Mouse (Mus musculus) lung, embryonic 16.5 days (tissue): ENCODE data around the gene Hoxc10. TPM values are rescaled to one million over a fixed set of nuclear protein-coding genes. Genes with fewer than 3 reads are reported as not detected.
A peak's percentile ranks its signal among the peaks of the same experiment; 100 is the strongest.

ENCODE experiments used
- ATAC-seq: fragments of 200-750 bp; cut with Nextera tagmentation; 2 replicates; pipeline ENCODE4 v1.8.0; 2017; ENCODE audit warnings: low read depth, mild to moderate bottlenecking, moderate library complexity
- H3K27ac ChIP-seq: fragments of 300-500 bp; sonication (generic); 2 replicates; pipeline ENCODE4 v1.5.1; 2014; ENCODE audit warnings: mild to moderate bottlenecking, control low read depth, low read length
- H3K27me3 ChIP-seq: fragments of 300-500 bp; sonication (generic); 2 replicates; pipeline ENCODE4 v1.6.1; 2014; ENCODE audit warnings: low read depth, low read length, mixed read lengths; ENCODE audit not compliant: control insufficient read depth, insufficient read depth
- H3K36me3 ChIP-seq: fragments of 300-500 bp; sonication (generic); 2 replicates; pipeline ENCODE4 v1.6.1; 2014; ENCODE audit warnings: low read length; ENCODE audit not compliant: control insufficient read depth, insufficient read depth
- H3K4me1 ChIP-seq: fragments of 300-500 bp; sonication (generic); replicated peaks from 2 replicates; pipeline ENCODE4 v1.6.1; 2014; ENCODE audit warnings: low read length, mixed read lengths; ENCODE audit not compliant: control insufficient read depth, insufficient read depth
- H3K4me2 ChIP-seq: fragments of 300-500 bp; sonication (generic); 2 replicates; pipeline ENCODE4 v1.6.1; 2014; ENCODE audit warnings: low read depth, low read length, control low read depth
- H3K4me3 ChIP-seq: fragments of 300-500 bp; sonication (generic); 2 replicates; pipeline ENCODE4 v1.5.1; 2014; ENCODE audit warnings: mild to moderate bottlenecking, low read length, control low read depth
- H3K9ac ChIP-seq: fragments of 300-500 bp; sonication (generic); 2 replicates; pipeline ENCODE4 v1.6.1; 2014; ENCODE audit warnings: low read length, control low read depth
- H3K9me3 ChIP-seq: fragments of 300-500 bp; sonication (generic); 2 replicates; pipeline ENCODE4 v1.6.1; 2016; ENCODE audit warnings: low read length; ENCODE audit not compliant: control insufficient read depth
- WGBS: fragments of 180-500 bp; shearing (Covaris S2); extraction: QIAGEN DNeasy Blood & Tissue Kit; methylation state at CpG from one replicate; pipeline ENCODE4 v1.1.7; 2014; 5-methylcytosine and 5-hydroxymethylcytosine counted together
- polyA plus RNA-seq: library from polyadenylated mRNA; unstranded; fragments of >200 nt; fragmentation: Nextera tagmentation; extraction: Ambion mirVana; gene quantifications from 2 replicates; pipeline ENCODE4 v1.2.1, GENCODE M21; 2015

Hoxc10 gene
- polyA plus RNA-seq, 1 experiment from 2014 or later, result not detected

DNA sequence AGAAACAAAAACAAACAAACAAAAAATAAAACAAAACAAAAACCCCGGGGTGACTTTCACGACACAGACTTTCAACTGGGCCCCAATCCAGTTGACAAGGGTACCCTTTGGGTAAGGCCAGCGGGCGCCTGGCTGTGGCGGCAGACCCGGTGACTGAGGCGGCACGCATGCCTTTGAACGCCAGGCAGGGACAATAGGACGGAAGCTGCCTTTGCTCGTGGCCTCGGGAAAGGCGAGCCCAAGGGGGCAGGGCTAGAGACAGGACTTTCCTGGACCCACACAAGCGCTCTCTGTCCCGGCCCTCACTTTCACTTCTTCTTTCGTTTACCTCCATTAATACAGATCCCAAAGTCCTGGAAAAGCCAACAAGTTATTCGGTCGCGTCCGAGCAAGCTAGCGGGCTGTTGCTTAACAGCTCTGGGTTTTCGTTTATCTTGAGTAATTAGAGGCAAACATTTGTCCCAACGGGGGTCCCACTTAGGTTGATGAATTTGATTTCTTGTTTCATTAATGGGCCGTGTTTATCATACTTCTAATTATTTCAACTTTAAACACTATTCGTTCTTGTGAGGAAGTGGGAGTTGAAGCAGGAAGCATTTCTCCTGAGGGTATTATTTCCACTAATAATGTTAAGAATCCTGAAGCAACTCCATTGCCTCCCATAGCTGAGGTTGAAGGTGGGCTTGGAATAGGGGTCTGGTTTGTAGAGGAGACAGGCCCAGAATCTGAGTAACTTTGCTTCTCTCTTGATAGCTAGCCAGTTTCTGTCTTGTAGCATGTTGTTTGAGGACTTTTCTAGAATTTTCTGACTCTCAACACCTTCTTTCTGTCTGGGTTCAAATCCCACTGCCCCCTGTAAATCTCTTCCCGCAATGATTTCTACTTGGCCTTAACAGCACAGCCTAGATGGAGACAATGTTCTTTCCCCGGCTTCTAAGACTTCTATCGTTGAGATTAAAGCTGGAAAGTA is 2.6 kb upstream of the Hoxc10 start:
- Histone ChIP-seq H3K4me2 (no peak overlapping the region), H3K9ac (no peak overlapping the region), H3K36me3 (no peaks in the 10 kb centered on the region), H3K4me3 (no peak overlapping the region), H3K9me3 (no peaks in the 10 kb centered on the region), H3K4me1 (peaks cover 4% of the 10 kb centered on the region; the same call in 1 of the 2 replicates), H3K27me3 (peaks cover 95% of the 10 kb centered on the region), H3K27ac (no peak overlapping the region)
- ATAC-seq, result peak; percentile 45; the same call in 1 of the 2 replicates
- 2% methylated on average over 28 of the region's 28 CpGs for WGBS

DNA sequence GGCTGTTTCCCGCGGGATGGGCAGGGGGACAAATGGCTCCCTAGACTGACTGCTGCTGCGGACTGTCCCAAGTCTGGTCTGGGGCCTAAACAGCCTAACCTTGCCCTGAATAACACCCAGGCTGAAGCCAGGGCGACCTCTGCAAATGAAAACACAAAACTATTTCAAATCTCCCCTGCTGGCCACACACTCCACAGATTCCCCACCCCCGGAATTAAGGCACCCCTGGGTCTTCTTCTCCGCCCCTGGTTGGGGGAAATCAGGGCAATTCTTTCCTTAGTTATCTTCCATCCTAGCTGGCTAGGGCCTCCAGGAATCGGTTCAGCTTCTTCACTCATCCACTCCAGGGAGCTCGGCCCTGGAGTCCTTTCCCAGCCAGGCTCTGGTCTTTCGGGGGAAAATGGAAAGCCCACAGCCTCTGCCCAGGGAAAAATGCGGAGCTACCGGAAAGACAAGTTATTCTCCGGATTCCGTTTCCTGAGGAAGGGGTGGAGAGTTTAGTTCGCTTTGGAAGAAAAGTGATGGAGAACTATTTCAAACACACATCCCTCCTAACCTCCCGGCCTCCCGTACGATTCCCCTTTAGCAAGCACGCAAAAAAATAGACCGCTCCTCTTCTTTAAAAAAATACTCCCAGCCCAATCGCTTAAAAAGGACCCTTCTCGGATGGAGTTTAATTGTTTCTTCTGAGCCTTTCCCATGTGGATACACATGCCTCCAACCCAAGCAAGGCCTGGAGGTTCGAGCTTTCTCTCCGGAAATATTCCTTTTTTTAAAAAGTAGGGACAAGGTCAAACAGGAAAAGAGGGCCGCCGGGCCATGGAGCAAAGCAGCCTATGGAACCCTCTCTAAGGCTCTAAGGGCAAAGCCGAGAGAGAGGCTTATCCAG is 1.3 kb upstream of the Hoxc10 start:
- Histone ChIP-seq H3K4me1 (peaks cover 4% of the 10 kb centered on the region; the same call in 1 of the 2 replicates), H3K9me3 (no peaks in the 10 kb centered on the region), H3K4me2 (no peak overlapping the region), H3K36me3 (no peaks in the 10 kb centered on the region), H3K27ac (no peak overlapping the region), H3K9ac (no peak overlapping the region), H3K4me3 (no peak overlapping the region), H3K27me3 (peaks cover 96% of the 10 kb centered on the region)
- ATAC-seq, result no peak
- WGBS, result 4% methylated on average over 26 of the region's 26 CpGs

DNA sequence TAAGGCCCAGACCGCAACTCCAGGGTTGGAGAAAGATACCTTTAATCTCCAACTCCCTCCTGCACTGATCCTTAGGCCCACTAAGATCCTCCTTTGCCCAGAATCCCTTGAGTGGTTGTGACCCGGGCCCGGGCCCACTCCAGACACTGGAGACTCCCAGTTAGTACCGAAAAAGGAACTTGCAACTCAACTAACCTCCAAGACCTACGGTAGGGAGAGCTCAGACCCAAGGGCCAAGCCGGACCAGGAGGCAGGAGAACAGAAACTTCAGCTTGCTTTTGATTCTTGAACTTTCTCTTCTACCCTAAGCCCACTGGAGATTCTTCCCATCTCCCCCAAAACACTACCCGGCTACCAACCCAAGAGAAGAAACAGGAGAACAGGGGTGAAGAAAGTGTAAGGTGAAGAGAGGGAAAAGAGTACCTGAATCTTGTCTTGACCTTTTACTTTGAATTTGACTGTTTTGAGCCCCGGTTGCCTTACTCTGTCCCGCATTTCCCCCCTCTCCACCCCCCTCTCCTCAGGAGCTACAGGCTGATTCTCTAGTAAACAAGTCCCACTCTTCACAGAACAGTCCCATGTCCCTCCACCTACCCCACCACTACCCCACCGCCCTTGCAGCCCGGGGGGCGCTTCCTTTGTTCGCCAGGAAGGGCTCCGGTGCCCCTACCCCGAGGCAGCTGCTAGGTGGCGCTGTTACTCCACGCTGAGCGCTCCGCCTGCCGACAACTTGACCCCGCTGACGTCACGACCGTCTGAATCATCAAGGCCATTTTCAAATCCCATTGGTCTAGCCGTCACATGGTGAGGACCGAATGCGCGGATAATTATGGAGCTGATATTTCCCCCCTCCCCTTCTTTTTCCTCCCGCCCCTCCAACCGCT is 462 bp upstream of the Hoxc10 start:
- H3K27me3 ChIP-seq, result peaks cover 96% of the 10 kb centered on the region
- no peak overlapping the region for H3K27ac ChIP-seq
- no peaks in the 10 kb centered on the region for H3K36me3 ChIP-seq
- peak; percentile 47; the same call in 1 of the 2 replicates for ATAC-seq
- peaks cover 4% of the 10 kb centered on the region; the same call in 1 of the 2 replicates for H3K4me1 ChIP-seq
- 3% methylated on average over 29 of the region's 30 CpGs for WGBS
- no peak overlapping the region for H3K9ac ChIP-seq
- H3K4me3 ChIP-seq, result peak overlapping the region; percentile 9; the same call in 1 of the 2 replicates
- no peaks in the 10 kb centered on the region for H3K9me3 ChIP-seq
- 0 out of 2 replicates have a peak overlapping the region, but pooled peaks have one; percentile 1 for H3K4me2 ChIP-seq

DNA sequence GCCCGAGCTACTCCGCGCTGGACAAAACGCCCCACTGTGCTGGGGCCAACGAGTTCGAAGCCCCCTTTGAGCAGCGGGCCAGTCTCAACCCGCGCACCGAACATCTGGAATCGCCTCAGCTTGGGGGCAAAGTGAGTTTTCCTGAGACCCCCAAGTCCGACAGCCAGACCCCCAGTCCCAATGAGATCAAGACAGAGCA is 615 bp downstream of the Hoxc10 start, which contains the start of gene Hoxc5:
Gene Hoxc5 (plus strand): TSS at position 132 of the 199 bp plus-strand sequence.
- WGBS, result 4% methylated on average over 12 of the region's 12 CpGs
- H3K27ac ChIP-seq, result no peak within 1 kb of the TSS
- H3K4me3 ChIP-seq, result peak within 1 kb of the TSS; percentile 9; the same call in 1 of the 2 replicates
- no peaks in the 10 kb centered on the region for H3K36me3 ChIP-seq
- H3K4me1 ChIP-seq, result peaks cover 4% of the 10 kb centered on the region; the same call in 1 of the 2 replicates
- 0 out of 2 replicates have a peak within 1 kb of the TSS, but pooled peaks have one; percentile 1 for H3K4me2 ChIP-seq
- no peak within 1 kb of the TSS for H3K9ac ChIP-seq
- peaks cover 99% of the 10 kb centered on the region for H3K27me3 ChIP-seq
- no peak for ATAC-seq
- no peaks in the 10 kb centered on the region for H3K9me3 ChIP-seq

DNA sequence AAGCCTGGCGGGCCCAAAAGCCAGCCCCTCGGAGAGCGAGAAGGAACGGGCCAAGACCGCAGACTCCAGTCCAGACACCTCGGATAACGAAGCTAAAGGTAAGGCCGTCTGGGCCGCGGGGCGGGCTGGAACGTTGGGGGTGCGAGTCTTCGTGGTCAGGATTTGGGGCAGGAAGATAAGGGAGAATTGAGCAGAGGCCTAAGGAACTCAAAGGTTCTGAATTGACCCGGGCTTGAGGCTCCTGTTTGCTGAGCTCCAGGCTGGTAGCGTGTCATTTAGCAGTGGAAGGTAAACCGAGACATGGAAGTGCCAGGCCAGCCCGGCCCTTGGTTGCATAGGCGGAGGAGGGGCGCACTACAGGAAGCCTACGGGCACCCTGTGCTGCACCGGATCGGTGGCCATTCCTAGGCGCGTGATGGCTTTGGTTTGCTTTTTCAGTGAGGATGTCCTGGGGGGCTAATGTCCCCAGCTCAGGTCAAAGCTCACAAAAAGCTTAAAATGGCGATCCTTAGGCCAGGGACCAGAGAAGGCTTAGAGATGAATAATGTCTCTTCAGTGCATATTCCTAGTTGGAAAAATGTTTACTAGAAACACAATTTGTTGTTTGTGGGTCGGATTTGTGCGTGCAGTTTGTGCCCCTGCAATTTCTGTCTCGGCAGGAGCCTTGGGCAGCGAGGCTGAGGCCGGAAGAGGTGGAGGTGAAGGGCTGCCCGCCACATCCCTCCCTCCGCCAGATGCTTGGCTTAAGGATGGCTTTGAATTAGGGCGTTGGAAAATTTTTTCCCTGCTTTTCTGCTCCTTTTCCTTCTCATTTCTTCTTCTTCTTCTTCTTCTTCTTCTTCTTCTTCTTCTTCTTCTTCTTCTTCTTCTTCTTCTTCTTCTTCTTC is 1.2 kb downstream of the Hoxc10 start:
- Histone ChIP-seq H3K4me3 (no peak overlapping the region), H3K4me1 (peaks cover 4% of the 10 kb centered on the region; the same call in 1 of the 2 replicates), H3K4me2 (no peak overlapping the region), H3K36me3 (no peaks in the 10 kb centered on the region), H3K9ac (no peak overlapping the region), H3K27ac (no peak overlapping the region), H3K9me3 (no peaks in the 10 kb centered on the region), H3K27me3 (peaks cover 99% of the 10 kb centered on the region)
- ATAC-seq, result no peak
- WGBS, result 2% methylated on average over 34 of the region's 34 CpGs

DNA sequence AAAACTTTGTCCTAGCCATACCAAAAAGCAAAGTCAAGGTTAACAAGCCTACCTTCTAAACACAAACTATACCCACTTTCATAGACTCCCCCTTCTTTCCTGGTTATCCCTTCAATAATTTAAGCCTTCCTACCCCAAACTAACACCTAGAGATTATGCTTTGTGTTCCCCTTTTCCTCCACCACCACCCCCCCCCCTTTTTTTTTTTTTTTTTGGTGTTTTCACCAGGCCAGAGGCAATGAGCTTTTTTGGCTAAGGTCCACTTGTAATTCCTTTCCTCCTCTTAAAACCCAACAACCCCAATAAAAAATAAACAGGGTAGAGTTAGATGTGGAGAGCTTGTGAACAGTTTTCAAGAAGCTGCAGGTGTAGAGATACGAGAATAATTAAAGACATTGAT is 2.7 kb downstream of the Hoxc10 start:
- Histone ChIP-seq H3K4me3 (no peak overlapping the region), H3K4me2 (no peak overlapping the region), H3K4me1 (peaks cover 4% of the 10 kb centered on the region; the same call in 1 of the 2 replicates), H3K9me3 (no peaks in the 10 kb centered on the region), H3K9ac (no peak overlapping the region), H3K27me3 (peaks cover 99% of the 10 kb centered on the region), H3K27ac (no peak overlapping the region), H3K36me3 (no peaks in the 10 kb centered on the region)
- 35% methylated on average over 1 of the region's 1 CpGs for WGBS
- ATAC-seq, result no peak

DNA sequence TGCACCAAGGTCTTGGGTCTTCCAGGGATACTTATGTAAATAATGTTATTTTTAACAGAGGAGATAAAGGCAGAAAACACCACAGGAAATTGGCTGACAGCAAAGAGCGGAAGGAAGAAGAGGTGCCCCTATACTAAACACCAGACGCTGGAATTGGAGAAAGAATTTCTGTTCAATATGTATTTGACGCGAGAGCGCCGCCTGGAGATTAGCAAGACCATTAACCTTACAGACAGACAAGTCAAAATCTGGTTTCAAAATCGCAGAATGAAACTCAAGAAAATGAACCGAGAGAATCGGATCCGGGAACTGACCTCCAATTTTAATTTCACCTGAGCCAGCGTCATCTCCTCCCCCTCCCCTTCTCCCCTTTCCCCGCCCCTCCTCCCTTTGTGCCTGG is 4.1 kb downstream of the Hoxc10 start:
- Histone ChIP-seq H3K9ac (no peak overlapping the region), H3K27me3 (peaks cover 98% of the 10 kb centered on the region), H3K4me1 (peaks cover 4% of the 10 kb centered on the region; the same call in 1 of the 2 replicates), H3K4me3 (no peak overlapping the region), H3K27ac (no peak overlapping the region), H3K4me2 (no peak overlapping the region), H3K36me3 (no peaks in the 10 kb centered on the region), H3K9me3 (no peaks in the 10 kb centered on the region)
- WGBS, result under 1% methylated on average over 12 of the region's 12 CpGs
- no peak for ATAC-seq

DNA sequence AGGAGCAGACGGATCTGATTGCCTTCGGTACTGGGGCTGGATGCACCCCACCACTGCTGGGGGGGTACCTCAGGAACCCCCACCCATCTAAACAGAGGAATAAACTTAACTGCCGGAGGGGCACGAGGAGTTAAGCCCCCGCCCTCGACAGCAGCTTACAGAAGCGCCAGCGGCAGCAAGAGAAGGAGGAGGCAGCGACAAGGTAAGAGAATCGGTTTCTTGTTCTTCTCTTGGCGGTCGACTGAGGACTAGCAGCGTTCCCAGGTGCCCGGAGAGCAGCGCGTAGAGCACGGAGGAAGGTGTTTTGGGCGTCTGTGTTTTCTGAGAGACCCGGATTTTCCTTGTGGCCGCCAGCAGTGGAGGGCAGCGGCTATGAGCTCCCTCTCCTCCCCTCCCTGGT is 5.7 kb downstream of the Hoxc10 start:
- Histone ChIP-seq H3K9ac (no peak overlapping the region), H3K27ac (no peak overlapping the region), H3K4me1 (no peaks in the 10 kb centered on the region; the same call in 1 of the 2 replicates), H3K27me3 (peaks cover 98% of the 10 kb centered on the region), H3K4me3 (no peak overlapping the region), H3K36me3 (no peaks in the 10 kb centered on the region), H3K4me2 (no peak overlapping the region), H3K9me3 (no peaks in the 10 kb centered on the region)
- under 1% methylated on average over 21 of the region's 21 CpGs for WGBS
- ATAC-seq, result no peak
